Mouse (Mus musculus): ENCODE results near the gene Hk3. TPM values are rescaled to one million over a fixed set of nuclear protein-coding genes. Genes with fewer than 3 reads are reported as not detected.

The Hk3 gene
- polyA plus RNA-seq (2017; shearing (Covaris generic)), result 1 to 10 TPM in 1 of 2 experiments, under 1 TPM in 1; 0.37 to 1.9 TPM

DNA sequence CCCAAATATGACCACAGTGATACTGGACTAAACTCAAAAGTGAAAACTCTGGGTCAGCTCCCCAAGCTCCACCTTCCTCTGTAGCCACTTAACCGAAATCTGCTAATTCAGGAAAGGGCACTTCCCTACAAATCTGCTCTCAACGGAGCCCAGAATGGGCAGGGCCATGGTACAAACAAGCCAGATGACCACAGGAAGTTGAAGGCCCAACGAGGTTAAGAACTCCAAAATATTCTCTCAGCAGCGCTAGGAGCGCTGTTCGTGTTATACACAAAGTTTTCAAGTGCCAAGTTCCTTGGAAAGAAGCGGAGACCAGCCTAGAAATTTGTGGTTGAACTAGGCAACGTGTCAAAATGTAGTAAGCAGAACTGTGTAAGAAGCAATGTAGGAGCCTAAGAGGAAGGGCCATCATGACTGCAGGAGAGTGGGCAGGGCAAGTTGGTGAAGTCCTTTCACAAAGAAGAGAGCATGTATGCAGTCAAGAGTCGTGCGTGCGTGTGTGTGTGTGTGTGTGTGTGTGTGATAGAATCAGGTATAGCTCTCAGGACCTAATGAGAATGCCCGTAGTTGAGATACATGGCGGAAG is at the start of gene Hk3:
Gene Hk3 (minus strand): TSS at position 192 of the 586 bp plus-strand sequence.

Other genes starting within 250 kb of the Hk3 start
- gene Eif4e1b, start 237.4 kb downstream of the Hk3 start, polyA plus RNA-seq (2017; shearing (Covaris generic)), result not detected
- gene Tspan17, start 232.0 kb downstream of the Hk3 start, polyA plus RNA-seq (2017; shearing (Covaris generic)), result 1 to 10 TPM; 3.3 to 9.6 TPM
- under 1 TPM; 0.10 to 0.43 TPM for gene Unc5a, start 72.0 kb downstream of the Hk3 start, polyA plus RNA-seq (2017; shearing (Covaris generic))
- gene Uimc1, start 78.9 kb upstream of the Hk3 start, polyA plus RNA-seq (2017; shearing (Covaris generic)), result 10 to 100 TPM; 55.3 to 68.8 TPM
- 10 to 100 TPM; 24.1 to 25.4 TPM for gene Zfp346, start 83.9 kb upstream of the Hk3 start, polyA plus RNA-seq (2017; shearing (Covaris generic))
- gene Gm17617, start 112.2 kb upstream of the Hk3 start, polyA plus RNA-seq (2017; shearing (Covaris generic)), result not detected
- not detected for gene Fgfr4, start 131.3 kb upstream of the Hk3 start, polyA plus RNA-seq (2017; shearing (Covaris generic))
- 10 to 100 TPM; 74.9 to 80.4 TPM for gene Nsd1, start 188.4 kb upstream of the Hk3 start, polyA plus RNA-seq (2017; shearing (Covaris generic))

Measured in activated CD4-positive, CD25-positive, alpha-beta regulatory T cell (primary cell).